In genomic region chr19:43384346-43384977, GRCm38 (mm10) we compare ENCODE assay signal across 9 mouse cellular contexts. TPM values are rescaled to one million over a fixed set of nuclear protein-coding genes. Genes with fewer than 3 reads are reported as not detected.
DNase-seq lines count a peak whose midpoint lies in the region; ATAC-seq lines count a peak whose summit lies in the region.
"Had no signal": no experiment of that assay in that cellular context is flagged by ENCODE, and none has a peak within 500 bp of the region (broad histone marks: within the 10 kb centered on the region; RNA-seq: fewer than 3 reads in every experiment).

No protein-coding gene starts in this region.

- H3K27ac ChIP-seq in lung, embryonic 16.5 days (ENCODE audit: low read length): no peak overlapping the region
- H3K27ac ChIP-seq in forebrain, embryonic 12.5 days: no peak overlapping the region
- H3K27ac ChIP-seq in limb, embryonic 12.5 days: peak overlapping the region; percentile 86
- H3K27ac ChIP-seq in stomach, embryonic 15.5 days: peak overlapping the region; percentile 26

- H3K4me3 ChIP-seq in lung, embryonic 16.5 days (ENCODE audit: low read length): peak overlapping the region; percentile 36
- H3K4me3 ChIP-seq in forebrain, embryonic 12.5 days (replicated peaks): peak overlapping the region; percentile 33
- peak overlapping the region; percentile 50 for H3K4me3 ChIP-seq in limb, embryonic 12.5 days (replicated peaks)
- H3K4me3 ChIP-seq in stomach, embryonic 15.5 days (replicated peaks): peak overlapping the region; percentile 41
- H3K4me3 ChIP-seq: myocyte had no signal

- no peaks in the 10 kb centered on the region for H3K36me3 ChIP-seq in lung, embryonic 16.5 days (ENCODE audit: control insufficient read depth, insufficient read depth, low read length)
- no peaks in the 10 kb centered on the region for H3K36me3 ChIP-seq in forebrain, embryonic 12.5 days (replicated peaks)
- no peaks in the 10 kb centered on the region for H3K36me3 ChIP-seq in limb, embryonic 12.5 days
- H3K36me3 ChIP-seq in stomach, embryonic 15.5 days: no peaks in the 10 kb centered on the region

- 7% methylated on average over 19 of the region's 19 CpGs for WGBS in lung, embryonic 16.5 days
- WGBS in forebrain, embryonic 12.5 days: under 1% methylated on average over 19 of the region's 19 CpGs
- WGBS in limb, embryonic 12.5 days: 3% methylated on average over 19 of the region's 19 CpGs
- 5% methylated on average over 19 of the region's 19 CpGs for WGBS in stomach, embryonic 15.5 days

- ATAC-seq in lung, embryonic 16.5 days (ENCODE audit: low read depth): no peak
- no peak for ATAC-seq in forebrain, embryonic 12.5 days (ENCODE audit: low FRiP score)
- ATAC-seq in limb, embryonic 12.5 days (ENCODE audit: insufficient number of reproducible peaks, insufficient read depth, low FRiP score, low TSS enrichment, low read depth): no peak
- no peak for ATAC-seq in stomach, embryonic 15.5 days (ENCODE audit: insufficient read depth, low FRiP score, low read depth)
- ATAC-seq in erythroblast, adult 5-6 weeks (replicated peaks; ENCODE audit: low FRiP score, poor library complexity, severe bottlenecking): no peak

- DNase-seq in lung, adult 18-20 months: no peak
- DNase-seq in left cerebral cortex, adult 11 months (ENCODE audit: low spot score): no peak
- no peak for DNase-seq in left cerebral cortex, adult 9 months (ENCODE audit: low spot score in 2 of 2)

- no peaks in the 10 kb centered on the region for H3K4me1 ChIP-seq in lung, embryonic 16.5 days (replicated peaks; ENCODE audit: control insufficient read depth, insufficient read depth, low read length)
- H3K4me1 ChIP-seq in forebrain, embryonic 12.5 days: peaks cover 34% of the 10 kb centered on the region
- H3K4me1 ChIP-seq in limb, embryonic 12.5 days (replicated peaks): peaks cover 30% of the 10 kb centered on the region
- no peaks in the 10 kb centered on the region for H3K4me1 ChIP-seq in stomach, embryonic 15.5 days

- no peaks in the 10 kb centered on the region for H3K9me3 ChIP-seq in lung, embryonic 16.5 days (ENCODE audit: control insufficient read depth, low read length)
- no peaks in the 10 kb centered on the region for H3K9me3 ChIP-seq in forebrain, embryonic 12.5 days
- H3K9me3 ChIP-seq in limb, embryonic 12.5 days: no peaks in the 10 kb centered on the region
- H3K9me3 ChIP-seq in stomach, embryonic 15.5 days: no peaks in the 10 kb centered on the region

- peaks cover 42% of the 10 kb centered on the region for H3K27me3 ChIP-seq in lung, embryonic 16.5 days (ENCODE audit: control insufficient read depth, insufficient read depth, low read depth, low read length)
- H3K27me3 ChIP-seq in forebrain, embryonic 12.5 days: peaks cover 67% of the 10 kb centered on the region
- H3K27me3 ChIP-seq in limb, embryonic 12.5 days: peaks cover 45% of the 10 kb centered on the region
- peaks cover 51% of the 10 kb centered on the region for H3K27me3 ChIP-seq in stomach, embryonic 15.5 days (replicated peaks)

- H3K9ac ChIP-seq in lung, embryonic 16.5 days (ENCODE audit: low read length): peak overlapping the region; percentile 46
- H3K9ac ChIP-seq in forebrain, embryonic 12.5 days: peak overlapping the region; percentile 38; the same call in 1 of the 2 replicates
- peak overlapping the region; percentile 61 for H3K9ac ChIP-seq in limb, embryonic 12.5 days (replicated peaks)
- no peak overlapping the region for H3K9ac ChIP-seq in stomach, embryonic 15.5 days

- H3K4me2 ChIP-seq in lung, embryonic 16.5 days (ENCODE audit: low read depth, low read length): peak overlapping the region; percentile 47
- H3K4me2 ChIP-seq in forebrain, embryonic 12.5 days: peak overlapping the region; percentile 54
- H3K4me2 ChIP-seq in limb, embryonic 12.5 days: peak overlapping the region; percentile 78
- peak overlapping the region; percentile 56 for H3K4me2 ChIP-seq in stomach, embryonic 15.5 days

RNA-seq across cellular contexts. Expression of gene Hpse2, which starts 3.7 kb away (rescaled TPM):
- polyA plus RNA-seq in lung, embryonic 16.5 days (2015; fragmentation: Nextera tagmentation; extraction: Ambion mirVana): 6.0 and 6.3 TPM in 2 replicates
- 2.7 and 3.8 TPM in 2 replicates for polyA plus RNA-seq in forebrain, embryonic 12.5 days (2016; fragmentation: Nextera tagmentation; extraction: Ambion mirVana)
- 10.1 and 10.4 TPM in 2 replicates for polyA plus RNA-seq in limb, embryonic 12.5 days (2016; fragmentation: Nextera tagmentation; extraction: Ambion mirVana)
- 6.5 and 7.0 TPM in 2 replicates for polyA plus RNA-seq in stomach, embryonic 15.5 days (2015; fragmentation: Nextera tagmentation; extraction: Ambion mirVana)
- total RNA-seq in erythroblast, adult 5-6 weeks (2015; ENCODE audit: low replicate concordance): not detected in 2 replicates
- not detected in 2 replicates for total RNA-seq in erythroblast, adult 5-6 weeks (2017; ENCODE audit: low replicate concordance)
- polyA plus RNA-seq: myocyte had no signal

RNA-seq across cellular contexts. Expression of gene Cnnm1, which starts 55.8 kb away (rescaled TPM):
- polyA plus RNA-seq in lung, embryonic 16.5 days (2015; fragmentation: Nextera tagmentation; extraction: Ambion mirVana): 0.08 and 0.09 TPM in 2 replicates
- polyA plus RNA-seq in forebrain, embryonic 12.5 days (2016; fragmentation: Nextera tagmentation; extraction: Ambion mirVana): 0.36 and 0.92 TPM in 2 replicates
- polyA plus RNA-seq in limb, embryonic 12.5 days (2016; fragmentation: Nextera tagmentation; extraction: Ambion mirVana): 0.36 and 0.43 TPM in 2 replicates
- polyA plus RNA-seq in stomach, embryonic 15.5 days (2015; fragmentation: Nextera tagmentation; extraction: Ambion mirVana): 0.30 and 0.72 TPM in 2 replicates
- not detected in 2 replicates for total RNA-seq in erythroblast, adult 5-6 weeks (2015; ENCODE audit: low replicate concordance)
- not detected in 2 replicates for total RNA-seq in erythroblast, adult 5-6 weeks (2017; ENCODE audit: low replicate concordance)
- polyA plus RNA-seq: myocyte had no signal

Comparison
In these comparisons a context has a peak if more than half of its experiments do, and no peak if none do; other contexts are left out.
1. H3K27ac ChIP-seq: peak in limb, embryonic 12.5 days (single experiment) and stomach, embryonic 15.5 days (single experiment); none in lung, embryonic 16.5 days (single experiment) and forebrain, embryonic 12.5 days (single experiment).
2. Peak in every context shown above with its lines, with median percentiles within 50 percentile points of each other: H3K4me2 ChIP-seq and H3K4me3 ChIP-seq.